Mouse (Mus musculus) Patski (cell line): ENCODE measurements at regions not wholly inside any gene's neighbourhood (a gene's known extent, or its start where the extent isn't known, plus 50 kb on each side); places are given as distances from the start of the nearest gene placed in this dataset.

Source experiments
- ATAC-seq: fragments of 100-300 bp; one replicate; pipeline ENCODE4 v1.8.0; 2021
- CTCF ChIA-PET: fragments of 350-600 bp; sonication (Branson Sonifier 250); formaldehyde crosslinking; loops from one replicate; lab custom pipeline; 2022; ENCODE audit warnings: inconsistent platforms; lab: Charles Lee
- POLR2A ChIA-PET: fragments of 350-600 bp; sonication (Branson Sonifier 250); formaldehyde crosslinking; loops from one replicate; lab custom pipeline; 2022; ENCODE audit warnings: antibody characterized with exemption, inconsistent platforms; lab: Charles Lee
- DNase-seq: peaks from one replicate; pipeline ENCODE4 v3.0.0-alpha.2; 2011; ENCODE audit warnings: low read depth, low spot score
- H3K27me3 ChIP-seq: fragments of 371-371 bp; one replicate; pipeline ENCODE4 v1.5.1; 2021
- CTCF ChIP-seq: fragments of 100-300 bp; IDR thresholded peaks from one replicate; pipeline ENCODE4 v1.5.1; 2021
- in situ Hi-C: fragments of 300-500 bp; cut with MboI; formaldehyde crosslinking; loops from 3 replicates; pipeline ENCODE4 v1.11.1; 2018; ENCODE audit warnings: low pct_unique_long_range_greater_than_20kb, mixed read lengths

DNA sequence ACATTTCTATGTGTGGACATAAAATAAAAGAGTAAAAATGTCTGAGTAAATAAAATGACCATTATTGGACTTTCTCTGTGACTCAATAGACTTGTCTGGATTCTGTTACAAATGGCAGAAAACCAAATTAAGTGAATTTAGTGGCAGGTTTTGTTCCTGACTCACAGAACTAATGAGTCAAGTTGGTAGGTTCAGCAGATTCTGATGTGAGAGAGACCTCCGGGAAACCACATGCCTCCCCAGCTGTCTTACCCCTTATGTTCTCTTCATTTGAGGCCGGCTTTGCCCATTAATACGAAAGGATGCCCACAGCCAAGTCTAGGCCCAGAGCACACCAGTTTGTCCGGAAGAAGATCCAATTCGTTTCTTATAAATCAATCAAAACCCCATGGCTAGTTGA is 59.4 kb upstream of the Rbms1 start:
- DNase-seq: no peak
- no peak for ATAC-seq
- in situ Hi-C loops: no loop called here
- no peaks in the 10 kb centered on the region for H3K27me3 ChIP-seq
- ChIA-PET POLR2A (no interaction called here), CTCF (no interaction called here)
- TF ChIP-seq CTCF: no peak

DNA sequence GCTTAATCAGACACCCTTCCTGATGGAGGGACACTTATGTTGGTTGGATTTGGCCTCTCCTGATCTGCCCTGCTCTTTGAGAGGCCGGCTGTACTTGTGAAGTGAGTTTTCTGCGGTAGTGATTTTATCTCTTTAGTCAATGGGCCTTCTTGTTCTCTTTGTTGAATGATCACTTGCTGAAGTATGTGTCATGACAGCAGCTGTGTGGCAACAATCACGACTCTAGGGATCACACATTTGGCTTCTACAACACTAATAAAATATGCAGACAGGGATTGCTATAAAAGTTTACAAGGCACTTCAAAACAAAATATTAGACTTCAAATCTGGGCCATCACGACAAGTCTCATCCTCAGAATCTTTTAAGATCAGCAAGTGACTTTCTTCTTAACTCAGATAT is 57.8 kb upstream of the Rbms1 start:
- ATAC-seq (no peak), DNase-seq (no peak)
- ChIA-PET CTCF (no interaction called here), POLR2A (no interaction called here)
- in situ Hi-C loops: no loop called here
- no peaks in the 10 kb centered on the region for H3K27me3 ChIP-seq
- TF ChIP-seq CTCF: no peak

DNA sequence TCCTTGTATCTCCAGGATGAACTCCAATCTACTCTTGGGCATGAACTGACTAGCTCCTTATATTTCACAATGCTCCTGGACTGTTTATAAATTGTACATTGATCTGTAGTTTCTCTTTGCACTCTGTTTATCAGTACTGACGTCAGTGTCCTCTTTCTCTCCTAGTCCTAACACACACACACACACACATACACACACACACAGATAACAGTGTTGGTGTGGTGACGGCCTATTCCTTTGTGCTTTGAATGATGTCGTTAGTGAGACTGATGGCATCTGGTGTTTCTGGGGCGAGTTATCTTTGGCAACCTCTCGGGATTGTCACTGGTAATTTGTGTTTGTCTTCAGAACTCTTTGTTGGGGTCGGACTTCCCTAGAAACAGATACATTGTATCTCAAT is 50.0 kb upstream of the Rbms1 start:
- no peak for ATAC-seq
- TF ChIP-seq CTCF: no peak
- ChIA-PET POLR2A (no interaction called here), CTCF (no interaction called here)
- H3K27me3 ChIP-seq: no peaks in the 10 kb centered on the region
- in situ Hi-C loops: no loop called here
- DNase-seq: no peak
